Mouse (Mus musculus): ENCODE measurements around the gene Gm609.

Gm609 gene

DNA sequence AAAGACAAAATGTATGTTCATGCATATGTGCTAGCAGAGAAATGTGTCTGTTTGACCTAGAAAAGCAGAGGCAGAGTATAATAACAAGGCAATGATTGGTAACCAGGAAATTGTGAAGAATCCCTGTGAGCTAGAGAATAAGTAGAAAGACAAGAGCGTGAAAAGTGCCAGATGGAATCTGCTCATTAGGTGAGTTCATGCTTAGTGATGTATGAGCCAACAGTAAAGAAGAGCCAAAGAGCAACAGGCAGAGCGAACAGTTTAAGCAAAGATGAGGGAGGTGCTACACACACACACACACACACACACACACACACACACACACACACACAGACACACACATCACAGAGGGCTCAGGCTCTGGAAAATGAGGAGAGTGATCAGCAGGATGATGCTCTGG is 95.3 kb downstream of the Gm609 start:
- no peak for DNase-seq (ENCODE audit: inconsistent ontology term)

- no peak for DNase-seq (ENCODE audit: inconsistent ontology term)
Observed at GRCm38 (mm10) chr16:45392246-45392645, 100.5 kb downstream of the Gm609 start.

GRCm38 (mm10) chr16:45391680-45392079 is 101.1 kb downstream of the Gm609 start:
- DNase-seq (ENCODE audit: inconsistent ontology term): peak; percentile 55

- DNase-seq (ENCODE audit: inconsistent ontology term): no peak
Observed at GRCm38 (mm10) chr16:45390286-45390956, 102.3 kb downstream of the Gm609 start.

- DNase-seq (ENCODE audit: inconsistent ontology term): no peak
Observed at GRCm38 (mm10) chr16:45389833-45390232, 102.9 kb downstream of the Gm609 start.

GRCm38 (mm10) chr16:45389041-45389440 is 103.7 kb downstream of the Gm609 start:
- no peak for DNase-seq (ENCODE audit: inconsistent ontology term)

DNA sequence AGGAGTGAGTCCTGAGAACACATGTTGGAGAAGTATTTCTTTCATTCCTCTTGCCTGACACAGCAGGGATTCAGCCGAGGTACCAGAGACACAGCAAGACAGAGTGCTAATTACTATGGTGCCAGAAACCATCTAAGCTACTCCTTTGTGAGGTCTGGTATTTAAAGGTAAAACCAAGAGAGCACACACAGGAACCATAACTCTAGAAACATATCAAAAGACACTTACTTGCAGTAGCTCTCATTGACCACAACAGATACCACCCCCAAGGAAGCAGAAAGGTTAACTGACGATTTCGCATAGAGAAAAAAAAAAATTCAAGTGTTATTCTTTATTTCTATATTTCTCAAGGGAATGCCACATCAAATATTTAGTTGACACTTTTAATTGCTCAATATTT is 111.0 kb downstream of the Gm609 start:
- DNase-seq (ENCODE audit: inconsistent ontology term): no peak

DNA sequence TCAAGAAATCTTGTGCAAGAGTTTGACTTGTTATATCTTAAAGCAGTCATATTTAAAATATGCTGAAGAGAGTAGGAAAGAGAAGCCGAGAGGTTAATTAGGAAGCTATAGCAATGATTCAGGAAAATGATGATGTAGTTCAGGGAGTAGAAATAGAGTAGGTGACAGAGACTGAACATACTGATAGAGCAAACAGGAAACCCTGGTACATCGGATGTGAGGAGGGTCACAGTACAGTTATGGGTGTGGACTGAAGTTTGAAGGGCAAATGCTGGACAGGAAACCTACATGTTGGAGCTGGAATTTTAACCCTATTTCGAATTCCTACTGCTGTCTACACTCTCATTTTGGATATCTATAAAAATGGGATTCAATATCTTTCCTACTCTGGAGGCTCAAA is 113.8 kb downstream of the Gm609 start:
- no peak for DNase-seq (ENCODE audit: inconsistent ontology term)

DNA sequence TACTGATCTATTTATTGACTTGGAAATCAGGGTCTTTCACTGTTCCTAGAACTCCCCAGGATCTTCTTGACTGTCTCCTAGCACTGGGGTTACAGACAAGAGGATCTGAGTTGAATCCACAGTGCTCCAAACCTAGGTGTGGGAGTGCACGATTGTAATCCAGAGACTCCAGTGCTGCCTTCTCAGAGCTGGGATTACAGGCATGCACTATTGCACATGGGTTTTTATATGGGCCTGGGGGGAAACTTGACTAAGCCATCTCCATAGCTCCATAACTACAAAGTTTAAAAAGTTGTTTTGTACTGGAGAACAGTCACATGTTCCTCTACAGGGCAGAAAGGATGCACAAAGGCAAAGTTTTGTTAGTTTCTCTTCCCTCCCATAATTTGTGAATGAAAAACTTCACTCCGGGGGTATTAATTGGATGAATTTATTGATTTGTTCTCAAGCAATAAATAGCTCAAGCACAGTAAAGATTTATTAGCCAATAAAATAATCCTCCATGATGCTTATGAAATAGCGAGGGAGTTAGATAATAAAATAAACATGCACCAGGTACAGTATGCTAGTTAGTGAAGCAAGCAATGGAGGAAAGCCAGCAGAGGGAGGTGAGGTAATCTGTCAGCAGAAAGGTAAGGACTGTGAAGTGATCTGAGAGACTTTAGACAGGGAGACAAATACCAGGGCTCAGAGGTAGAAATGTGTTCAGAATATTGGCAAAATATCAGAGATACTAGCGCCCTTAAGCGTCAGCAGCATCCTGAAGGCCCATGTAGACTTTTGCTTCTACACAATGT is 114.4 kb downstream of the Gm609 start:
- no peak for DNase-seq (ENCODE audit: inconsistent ontology term)

GRCm38 (mm10) chr16:45377332-45377731 is 115.4 kb downstream of the Gm609 start:
- DNase-seq (ENCODE audit: inconsistent ontology term): no peak

DNA sequence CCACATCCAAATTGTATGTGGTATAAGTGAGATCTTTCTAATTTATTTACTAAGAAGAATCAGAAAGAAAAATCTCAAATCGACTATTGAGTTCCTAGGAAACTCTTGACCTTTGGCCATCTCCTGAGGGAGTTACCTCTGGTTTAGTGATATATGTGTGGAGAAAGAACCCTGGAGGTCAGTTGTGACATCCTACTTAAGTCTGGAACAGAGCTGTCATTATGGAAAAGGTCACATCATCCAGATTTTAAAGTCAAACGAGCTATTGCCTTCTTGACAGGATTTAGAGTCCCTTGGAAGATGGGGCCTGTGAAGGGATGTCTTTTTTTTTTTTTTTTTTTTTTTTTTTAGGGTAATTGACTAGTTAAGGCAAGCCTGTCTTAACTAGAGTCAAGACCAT is 116.0 kb downstream of the Gm609 start:
- DNase-seq (ENCODE audit: inconsistent ontology term): no peak

DNA sequence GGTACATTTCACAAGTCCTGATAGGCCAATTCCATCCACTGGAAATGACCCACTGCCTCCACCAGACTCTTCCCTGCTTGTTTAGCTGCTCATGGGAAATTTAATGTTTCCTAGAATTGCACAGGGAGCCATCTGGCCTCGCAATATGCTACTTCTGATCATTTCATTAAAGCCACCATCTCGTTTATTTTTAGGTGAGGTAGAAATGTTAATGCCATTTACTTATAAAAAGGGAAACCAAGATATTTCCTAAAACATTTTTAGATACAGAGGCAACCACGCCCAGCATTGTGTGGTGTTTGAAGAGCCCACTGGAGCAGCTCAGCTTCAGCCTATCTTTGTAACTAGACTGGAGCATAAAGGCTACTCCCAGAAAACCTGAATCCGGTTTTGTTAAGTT is 116.5 kb downstream of the Gm609 start:
- no peak for DNase-seq (ENCODE audit: inconsistent ontology term)

DNA sequence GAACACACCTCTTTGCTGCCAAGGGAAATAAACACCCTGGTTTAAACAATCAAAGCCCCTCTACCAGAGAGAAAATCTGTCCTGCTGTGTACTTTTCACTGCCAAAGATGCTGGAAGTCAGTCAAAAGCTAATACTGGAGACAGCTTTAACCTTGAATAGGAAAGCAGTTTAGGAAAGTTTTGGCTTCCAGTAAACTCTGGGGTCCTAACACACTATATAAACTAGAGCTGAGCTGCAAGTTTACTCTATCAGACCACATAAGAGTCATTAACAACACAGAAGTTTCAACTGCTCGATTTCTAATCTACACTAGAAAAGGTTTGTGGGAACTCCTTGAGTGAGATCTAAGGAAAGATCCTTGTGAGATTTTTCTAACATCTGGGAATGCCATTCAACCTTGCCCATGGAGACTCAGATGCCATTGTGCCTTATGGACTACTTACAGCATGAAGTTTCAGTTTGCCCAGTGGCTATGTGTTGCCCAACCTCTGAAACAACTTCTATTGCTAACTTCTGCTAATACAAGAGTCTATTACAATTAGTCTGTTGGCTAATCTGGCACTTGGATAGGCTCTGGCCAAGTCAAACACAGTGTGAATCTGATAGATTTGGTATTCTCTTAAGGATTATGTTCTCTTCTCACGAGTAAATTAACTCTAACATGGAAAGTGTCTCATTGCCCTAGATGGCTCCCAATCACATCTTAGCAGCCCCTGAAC is 117.1 kb downstream of the Gm609 start:
- no peak for DNase-seq (ENCODE audit: inconsistent ontology term)

DNA sequence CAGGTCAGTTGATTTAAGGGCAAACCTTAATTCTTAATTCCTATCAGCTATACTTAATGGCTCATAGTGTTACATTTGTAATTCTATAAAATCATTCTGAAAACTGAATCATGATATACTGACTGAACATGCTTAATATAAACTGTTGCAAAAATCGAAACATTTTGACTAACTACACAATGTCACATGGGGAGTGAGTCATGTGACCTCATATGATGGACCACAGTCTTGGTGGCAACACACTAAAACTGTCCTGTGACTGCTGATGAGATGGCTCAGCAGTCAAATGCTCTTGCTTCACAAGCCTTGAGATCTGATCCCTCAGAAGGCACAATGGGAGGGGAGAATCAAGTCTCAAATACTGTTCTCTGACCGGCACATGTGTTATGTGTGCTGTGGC is 118.7 kb downstream of the Gm609 start:
- DNase-seq (ENCODE audit: inconsistent ontology term): no peak

- DNase-seq (ENCODE audit: inconsistent ontology term): no peak
Observed at GRCm38 (mm10) chr16:45371076-45371475, 121.7 kb downstream of the Gm609 start.

- peak; percentile 58 for DNase-seq (ENCODE audit: inconsistent ontology term)
Observed at GRCm38 (mm10) chr16:45369285-45369965, 123.3 kb downstream of the Gm609 start.

- no peak for DNase-seq (ENCODE audit: inconsistent ontology term)
Observed at GRCm38 (mm10) chr16:45366111-45366510, 126.7 kb downstream of the Gm609 start.

GRCm38 (mm10) chr16:45365353-45365752 is 127.4 kb downstream of the Gm609 start:
- no peak for DNase-seq (ENCODE audit: inconsistent ontology term)

DNA sequence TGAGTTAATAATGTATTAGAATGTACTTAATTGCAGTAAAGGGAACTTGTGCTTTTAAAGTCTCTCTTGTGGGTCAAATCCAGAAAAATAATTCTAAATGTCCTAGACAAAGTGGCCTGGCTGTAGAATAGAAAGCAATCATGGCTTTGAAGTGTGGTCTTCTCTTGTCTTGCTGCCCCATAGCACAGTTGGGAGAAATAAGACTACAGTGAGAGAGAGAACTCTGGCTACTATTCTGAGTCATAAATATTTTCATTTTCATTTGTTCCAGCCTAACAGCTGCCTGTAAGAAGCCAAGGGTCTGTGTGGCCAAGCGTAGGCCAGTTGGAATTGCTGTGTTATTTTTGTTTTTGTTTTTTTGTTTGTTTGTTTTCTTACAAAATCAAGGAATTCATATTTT is 128.1 kb downstream of the Gm609 start:
- no peak for DNase-seq (ENCODE audit: inconsistent ontology term)

DNA sequence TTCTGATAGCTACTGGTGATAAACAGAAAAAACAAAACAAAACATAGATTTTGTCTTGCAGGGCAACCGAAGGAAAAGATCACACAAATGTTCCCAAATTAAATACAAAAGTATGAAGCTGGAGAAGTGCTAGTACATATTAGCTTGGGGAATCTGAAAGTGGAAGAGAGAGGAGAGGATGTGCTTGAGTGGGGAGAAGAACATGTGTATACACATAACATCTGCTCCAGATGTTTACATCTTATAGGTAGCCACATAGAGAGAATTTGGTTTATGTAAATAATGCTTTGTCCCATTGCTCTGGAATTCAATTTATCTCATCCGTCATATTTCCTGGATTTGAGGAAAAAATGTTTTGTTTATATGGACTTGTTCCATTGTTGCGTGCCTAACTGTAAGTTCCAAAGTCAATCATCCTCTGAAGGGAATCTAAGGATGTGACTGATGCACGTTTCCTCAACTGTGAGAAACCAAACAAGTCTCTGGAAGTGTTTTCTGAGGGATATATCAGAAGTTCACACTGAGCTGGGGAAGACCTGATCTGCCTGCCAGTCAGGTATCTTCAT is 129.2 kb downstream of the Gm609 start:
- DNase-seq (ENCODE audit: inconsistent ontology term): no peak
